Mouse (Mus musculus) cortical plate, adult 2 months (tissue): ENCODE data around the gene Bpnt1. TPM values are rescaled to one million over a fixed set of nuclear protein-coding genes. Genes with fewer than 3 reads are reported as not detected.

ENCODE experiments used
- H3K27ac ChIP-seq: fragments of 200-500 bp; 2 replicates; pipeline ENCODE4 v1.5.1; 2012; ENCODE audit warnings: low read length, control low read depth, inconsistent platforms; ENCODE audit not compliant: insufficient read depth
- H3K4me1 ChIP-seq: fragments of 200-500 bp; 2 replicates; pipeline ENCODE4 v1.6.1; 2011; ENCODE audit warnings: low read length; ENCODE audit not compliant: control insufficient read depth, insufficient read depth
- H3K4me3 ChIP-seq: fragments of 200-500 bp; 2 replicates; pipeline ENCODE4 v1.5.1; 2011; ENCODE audit warnings: mild to moderate bottlenecking, low read length, control low read depth; ENCODE audit not compliant: insufficient read depth
- CTCF ChIP-seq: fragments of 200-500 bp; IDR thresholded peaks from 2 replicates; pipeline ENCODE4 v1.5.1; 2011; ENCODE audit warnings: mild to moderate bottlenecking, control low read depth, low read length; ENCODE audit not compliant: insufficient read depth; ENCODE audit errors: extremely low read depth
- POLR2A ChIP-seq: fragments of 200-500 bp; IDR thresholded peaks from 2 replicates; pipeline ENCODE4 v1.6.1; 2011; ENCODE audit warnings: mild to moderate bottlenecking, low read length, control low read depth; ENCODE audit not compliant: insufficient read depth; ENCODE audit errors: extremely low read depth
- polyA plus RNA-seq: library from polyadenylated mRNA; depleted of rRNA; stranded (reverse); fragments of >200 nt; gene quantifications from 2 replicates; pipeline ENCODE4 v1.2.3, GENCODE M21; 2012; rRNA removed

Gene Bpnt1
- polyA plus RNA-seq, 1 experiment: 80.6 TPM

GRCm38 (mm10) chr1:185364183-185364540, 32.2 kb downstream of the Bpnt1 start:
- H3K4me1 ChIP-seq: peaks cover 5% of the 10 kb centered on the region
- TF ChIP-seq POLR2A (no peak), CTCF (no peak)
- no peak overlapping the region for H3K27ac ChIP-seq
- peak overlapping the region; percentile 64; the same call in 1 of the 2 replicates for H3K4me3 ChIP-seq

GRCm38 (mm10) chr1:185367383-185367782, 35.4 kb downstream of the Bpnt1 start:
- Histone ChIP-seq H3K4me3 (no peak overlapping the region), H3K27ac (no peak overlapping the region), H3K4me1 (peaks cover 5% of the 10 kb centered on the region)
- TF ChIP-seq CTCF (no peak), POLR2A (no peak)

GRCm38 (mm10) chr1:185369979-185370378, 38.0 kb downstream of the Bpnt1 start:
- no peak for TF ChIP-seq POLR2A
- TF ChIP-seq CTCF: no peak
- no peak overlapping the region for H3K27ac ChIP-seq
- peaks cover 4% of the 10 kb centered on the region for H3K4me1 ChIP-seq
- H3K4me3 ChIP-seq: no peak overlapping the region

- TF ChIP-seq POLR2A (no peak), CTCF (no peak)
- Histone ChIP-seq H3K27ac (no peak overlapping the region), H3K4me1 (no peaks in the 10 kb centered on the region), H3K4me3 (no peak overlapping the region)
Measured at GRCm38 (mm10) chr1:185376390-185376789, 44.4 kb downstream of the Bpnt1 start.

- no peaks in the 10 kb centered on the region for H3K4me1 ChIP-seq
- H3K27ac ChIP-seq: no peak overlapping the region
- no peak overlapping the region for H3K4me3 ChIP-seq
- TF ChIP-seq CTCF: no peak
Measured at GRCm38 (mm10) chr1:185377429-185377828, 45.5 kb downstream of the Bpnt1 start.

- Histone ChIP-seq H3K4me3 (no peak overlapping the region), H3K27ac (no peak overlapping the region), H3K4me1 (no peaks in the 10 kb centered on the region; the same call in 1 of the 2 replicates)
- no peak for TF ChIP-seq POLR2A
- no peak for TF ChIP-seq CTCF
Measured at GRCm38 (mm10) chr1:185401615-185402014, 69.7 kb downstream of the Bpnt1 start.

- Histone ChIP-seq H3K4me1 (no peaks in the 10 kb centered on the region; the same call in 1 of the 2 replicates), H3K4me3 (no peak overlapping the region), H3K27ac (no peak overlapping the region)
- no peak for TF ChIP-seq CTCF
- TF ChIP-seq POLR2A: no peak
Measured at GRCm38 (mm10) chr1:185404021-185404420, 72.1 kb downstream of the Bpnt1 start.

GRCm38 (mm10) chr1:185405921-185406320, 74.0 kb downstream of the Bpnt1 start:
- Histone ChIP-seq H3K4me3 (no peak overlapping the region), H3K4me1 (no peaks in the 10 kb centered on the region; the same call in 1 of the 2 replicates), H3K27ac (no peak overlapping the region)
- TF ChIP-seq CTCF (no peak), POLR2A (no peak)

Other genes with a start within 250 kb of the Bpnt1 start
- gene Rab3gap2, start 128.0 kb upstream of the Bpnt1 start, polyA plus RNA-seq: 48.9 and 50.8 TPM in 2 replicates
- 23.7 and 26.1 TPM in 2 replicates for gene Iars2, start 2.8 kb upstream of the Bpnt1 start, polyA plus RNA-seq
- gene Eprs, start 30.9 kb downstream of the Bpnt1 start, polyA plus RNA-seq: 29.2 and 29.4 TPM in 2 replicates
- gene Slc30a10, start 122.7 kb downstream of the Bpnt1 start, polyA plus RNA-seq: 11.4 and 12.0 TPM in 2 replicates